8 mouse cellular contexts compared by ENCODE assay signal in the genomic region with DNA sequence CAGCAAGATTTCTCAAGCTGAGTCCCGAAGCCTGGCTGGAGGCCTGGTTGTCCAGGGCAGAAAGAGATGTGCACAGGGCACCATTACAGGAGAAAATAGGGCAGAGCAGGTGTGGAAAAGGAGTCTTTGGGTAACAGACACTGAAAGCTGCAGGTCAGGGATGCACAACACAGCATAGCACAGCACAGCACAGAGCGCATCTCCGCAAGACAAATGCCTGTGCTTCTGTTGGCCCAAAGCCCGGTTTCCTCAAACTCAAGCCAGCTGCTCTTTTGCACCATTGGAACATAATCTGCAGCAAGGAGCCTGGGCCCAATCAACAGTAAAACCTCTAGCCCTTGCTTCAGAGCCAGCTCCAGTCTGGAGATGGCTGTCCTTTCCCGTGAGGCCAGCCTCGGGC.
DNase-seq lines count a peak whose midpoint lies in the region; ATAC-seq and TF ChIP-seq lines count a peak whose summit lies in the region.

No protein-coding gene starts in this region.

- no peak overlapping the region for H3K4me2 ChIP-seq in limb, embryonic 14.5 days (replicated peaks; ENCODE audit: low read depth, low read length, severe bottlenecking)

- no peak overlapping the region for H3K9ac ChIP-seq in limb, embryonic 14.5 days (ENCODE audit: low read depth, low read length, severe bottlenecking)

- no peaks in the 10 kb centered on the region for H3K9me3 ChIP-seq in limb, embryonic 14.5 days (ENCODE audit: control insufficient read depth, low read length)
- H3K9me3 ChIP-seq in limb, embryonic 10.5 days (replicated peaks), result no peaks in the 10 kb centered on the region
- H3K9me3 ChIP-seq in hindbrain, embryonic 10.5 days, result no peaks in the 10 kb centered on the region

- DNase-seq in limb, embryonic 14.5 days (ENCODE audit: low spot score), result peak; percentile 79
- no peak for DNase-seq in limb, embryonic 10.5 days (ENCODE audit: low spot score)
- DNase-seq in cerebellum, adult 2 months, result peak; percentile 70 to 74
- DNase-seq in gastrocnemius, adult 8-10 months (ENCODE audit: low spot score in 2 of 2), result peak; percentile 22 to 38
- DNase-seq in layer of hippocampus, adult 18-20 months (ENCODE audit: low spot score in 2 of 2), result peak; percentile 67 to 87
- DNase-seq in ovary, adult 18-20 months (ENCODE audit: low spot score), result peak; percentile 17
- no peak for DNase-seq in spleen, postnatal 4 days (ENCODE audit: low spot score in 2 of 2)
- no peak for DNase-seq in hindbrain, embryonic 10.5 days (ENCODE audit: low spot score)

- no peak for TF ChIP-seq POLR2A in limb, embryonic 14.5 days (IDR thresholded peaks at IDR 0.05; ENCODE audit: borderline replicate concordance, extremely low read depth, insufficient read depth, insufficient read length)
- TF ChIP-seq POLR2A in cerebellum, adult 2 months (IDR thresholded peaks at IDR 0.05; ENCODE audit: borderline replicate concordance, insufficient read depth, low read length), result no peak

- no peaks in the 10 kb centered on the region for H3K4me1 ChIP-seq in limb, embryonic 14.5 days (ENCODE audit: control insufficient read depth, insufficient read depth, low read length)
- H3K4me1 ChIP-seq in limb, embryonic 10.5 days, result no peaks in the 10 kb centered on the region
- H3K4me1 ChIP-seq in cerebellum, adult 2 months (ENCODE audit: control insufficient read depth, insufficient read depth, low read length), result peaks cover 18% of the 10 kb centered on the region
- H3K4me1 ChIP-seq in hindbrain, embryonic 10.5 days (replicated peaks), result no peaks in the 10 kb centered on the region

- WGBS in limb, embryonic 14.5 days, result 57% methylated on average over 6 of the region's 6 CpGs
- 90% methylated on average over 6 of the region's 6 CpGs for WGBS in limb, embryonic 10.5 days
- 21% methylated on average over 6 of the region's 6 CpGs for WGBS in cerebellum, adult 2 months
- 90% methylated on average over 6 of the region's 6 CpGs for WGBS in hindbrain, embryonic 10.5 days

- no peak overlapping the region for H3K27ac ChIP-seq in limb, embryonic 14.5 days (replicated peaks; ENCODE audit: low read depth, low read length)
- H3K27ac ChIP-seq in limb, embryonic 10.5 days, result no peak overlapping the region
- H3K27ac ChIP-seq in cerebellum, adult 2 months (ENCODE audit: insufficient read depth, low read length), result 0 out of 2 replicates have a peak overlapping the region, but pooled peaks have one; percentile 1
- no peak overlapping the region for H3K27ac ChIP-seq in hindbrain, embryonic 10.5 days

- H3K4me3 ChIP-seq in limb, embryonic 14.5 days (replicated peaks; ENCODE audit: low read length), result no peak overlapping the region
- H3K4me3 ChIP-seq in limb, embryonic 10.5 days, result no peak overlapping the region
- H3K4me3 ChIP-seq in cerebellum, adult 2 months (replicated peaks; ENCODE audit: insufficient read depth, low read depth, low read length), result no peak overlapping the region
- no peak overlapping the region for H3K4me3 ChIP-seq in hindbrain, embryonic 10.5 days

- H3K27me3 ChIP-seq in limb, embryonic 14.5 days (ENCODE audit: control insufficient read depth, insufficient read depth, low read length), result no peaks in the 10 kb centered on the region
- H3K27me3 ChIP-seq in limb, embryonic 10.5 days (ENCODE audit: low read depth, poor library complexity, severe bottlenecking), result peaks cover 22% of the 10 kb centered on the region; the same call in 1 of the 2 replicates
- H3K27me3 ChIP-seq in cerebellum, adult 2 months (ENCODE audit: control insufficient read depth, insufficient read depth, low read length), result no peaks in the 10 kb centered on the region
- peaks cover 11% of the 10 kb centered on the region; the same call in 1 of the 2 replicates for H3K27me3 ChIP-seq in hindbrain, embryonic 10.5 days (ENCODE audit: insufficient read depth, poor library complexity, severe bottlenecking)

- TF ChIP-seq CTCF in cerebellum, adult 2 months (IDR thresholded peaks at IDR 0.05; ENCODE audit: borderline replicate concordance, insufficient read depth, low read depth, low read length), result no peak

- ATAC-seq in limb, embryonic 14.5 days (ENCODE audit: low FRiP score, low read depth), result no peak

- H3K36me3 ChIP-seq in limb, embryonic 14.5 days (ENCODE audit: control insufficient read depth, insufficient read depth, low read length), result no peaks in the 10 kb centered on the region
- no peaks in the 10 kb centered on the region for H3K36me3 ChIP-seq in limb, embryonic 10.5 days
- no peaks in the 10 kb centered on the region for H3K36me3 ChIP-seq in hindbrain, embryonic 10.5 days

Comparison
In these comparisons a context has a peak if more than half of its experiments do, and no peak if none do; other contexts are left out.
1. DNase-seq: peak in limb, embryonic 14.5 days (single experiment), cerebellum, adult 2 months (2 of 2), gastrocnemius, adult 8-10 months (2 of 2), layer of hippocampus, adult 18-20 months (2 of 2) and ovary, adult 18-20 months (single experiment); none in limb, embryonic 10.5 days (single experiment), spleen, postnatal 4 days (0 of 2) and hindbrain, embryonic 10.5 days (single experiment).